Mouse (Mus musculus): ENCODE measurements around the gene A930033H14Rik.

A930033H14Rik gene

DNA sequence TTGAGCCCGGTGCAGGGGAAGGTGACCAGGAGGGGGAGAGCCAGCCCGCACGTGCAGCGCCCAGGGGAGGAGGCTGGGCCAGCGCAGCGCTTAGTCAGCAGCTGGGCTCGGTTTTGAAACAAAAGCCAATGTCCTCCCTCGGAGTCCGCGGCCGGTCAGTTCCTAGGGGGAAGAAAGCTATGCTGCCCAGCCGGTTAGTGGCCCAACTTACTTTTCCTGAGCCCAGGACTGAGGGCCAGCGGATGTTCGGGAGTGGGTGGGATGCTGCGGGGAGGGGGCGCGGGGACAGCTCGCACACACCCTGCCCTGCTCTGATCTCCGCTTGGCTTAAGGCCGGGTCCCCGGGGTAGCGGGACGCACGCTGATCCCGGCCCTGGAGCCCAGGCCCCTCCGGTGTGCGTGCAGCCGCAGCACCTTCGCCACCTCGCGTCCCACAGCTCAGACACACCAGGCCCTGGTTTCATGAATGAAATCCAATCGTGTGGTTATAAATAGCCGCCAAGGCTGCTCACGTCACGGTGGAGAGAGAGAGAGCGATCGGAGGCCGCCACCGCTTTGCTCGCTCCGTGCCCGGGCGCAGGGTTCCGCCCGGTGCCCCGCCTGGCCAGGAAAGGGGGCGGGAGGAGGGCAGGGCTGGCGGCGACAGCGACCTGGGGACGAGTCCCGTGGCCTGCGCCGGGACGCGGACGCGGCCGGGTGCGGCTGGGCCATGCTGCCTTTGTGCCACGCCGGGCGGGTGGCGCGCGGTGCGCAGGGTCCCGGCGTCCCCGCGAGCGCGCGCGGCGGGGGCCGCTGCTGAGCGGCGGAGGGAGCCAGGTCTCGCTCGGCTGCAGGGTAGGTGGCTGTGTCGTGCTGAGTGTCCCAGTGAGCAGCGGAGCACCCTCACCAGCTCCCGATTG is at the start of gene A930033H14Rik:
TSS of gene A930033H14Rik (minus strand) at position 557 of the 899 bp plus-strand sequence.
- peak; percentile 79 for DNase-seq

DNA sequence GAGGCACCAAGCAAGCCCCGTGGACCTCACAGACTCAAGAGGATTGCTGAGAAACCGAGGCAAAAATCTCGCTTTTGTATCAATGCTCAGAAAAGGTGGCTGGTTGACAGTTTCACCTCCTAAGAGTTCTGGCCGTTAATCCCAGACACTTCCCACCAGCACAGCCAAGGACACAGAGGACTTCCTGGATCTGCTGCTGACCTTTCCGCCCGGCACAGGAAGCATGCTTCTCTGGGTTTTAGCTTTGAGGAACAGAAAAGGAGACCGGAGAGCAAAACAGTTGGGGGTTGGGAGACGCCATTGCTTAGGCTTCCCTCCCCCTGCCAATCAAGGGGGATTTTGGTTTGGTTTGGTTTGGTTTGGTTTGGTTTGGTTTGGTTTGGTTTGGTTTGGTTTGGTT is 47.0 kb upstream of the A930033H14Rik start:
- no peak for DNase-seq

- DNase-seq = no peak
Measured at GRCm38 (mm10) chr10:69259161-69259560, 46.3 kb upstream of the A930033H14Rik start.

GRCm38 (mm10) chr10:69258588-69258987 is 45.7 kb upstream of the A930033H14Rik start:
- peak; percentile 52 for DNase-seq

- no peak for DNase-seq
Measured at GRCm38 (mm10) chr10:69257592-69258133, 44.8 kb upstream of the A930033H14Rik start.

DNA sequence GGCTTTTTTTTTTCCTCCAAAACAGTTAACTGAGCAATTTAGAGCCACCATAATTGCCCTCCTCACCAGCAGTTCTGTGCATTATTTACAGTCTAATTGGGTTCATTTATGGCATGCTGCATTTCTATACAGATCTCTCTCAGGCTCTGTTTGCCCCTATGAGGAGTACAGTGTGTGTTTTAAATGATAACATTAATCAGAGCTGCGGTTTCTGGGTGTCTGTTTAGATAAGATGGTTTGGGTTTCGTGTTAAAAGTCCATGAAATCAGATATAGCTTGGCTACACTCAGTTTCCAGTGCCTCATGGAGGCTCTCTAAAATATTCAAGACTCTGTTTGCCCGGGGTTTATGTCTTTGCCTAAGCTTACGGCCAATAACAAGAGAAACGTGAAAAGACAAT is 42.7 kb upstream of the A930033H14Rik start:
- no peak for DNase-seq

DNA sequence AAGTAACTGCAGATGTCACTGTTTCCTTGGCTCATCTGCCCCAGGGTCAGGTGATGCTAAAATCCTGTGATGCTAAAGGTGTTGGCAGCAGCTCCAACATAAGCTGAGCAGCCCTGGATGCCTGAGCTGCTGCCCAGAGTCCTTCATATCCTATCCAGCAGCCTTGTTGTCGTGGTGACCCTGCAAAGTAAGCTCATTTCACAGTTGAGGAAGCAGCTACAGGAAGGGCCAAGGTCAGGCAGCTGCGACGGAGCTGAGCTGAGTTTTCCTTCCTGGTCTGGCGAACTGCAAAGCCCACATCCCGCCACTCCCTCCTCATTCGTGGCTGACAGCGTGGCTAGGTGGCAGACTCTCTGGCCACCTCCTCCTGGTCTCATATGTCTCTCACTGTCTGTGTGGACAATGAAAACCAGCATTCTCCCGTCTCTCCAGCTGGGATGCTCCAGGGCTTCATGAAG is 41.5 kb upstream of the A930033H14Rik start:
- DNase-seq = peak; percentile 96

GRCm38 (mm10) chr10:69253686-69254080 is 40.8 kb upstream of the A930033H14Rik start:
- no peak for DNase-seq

DNA sequence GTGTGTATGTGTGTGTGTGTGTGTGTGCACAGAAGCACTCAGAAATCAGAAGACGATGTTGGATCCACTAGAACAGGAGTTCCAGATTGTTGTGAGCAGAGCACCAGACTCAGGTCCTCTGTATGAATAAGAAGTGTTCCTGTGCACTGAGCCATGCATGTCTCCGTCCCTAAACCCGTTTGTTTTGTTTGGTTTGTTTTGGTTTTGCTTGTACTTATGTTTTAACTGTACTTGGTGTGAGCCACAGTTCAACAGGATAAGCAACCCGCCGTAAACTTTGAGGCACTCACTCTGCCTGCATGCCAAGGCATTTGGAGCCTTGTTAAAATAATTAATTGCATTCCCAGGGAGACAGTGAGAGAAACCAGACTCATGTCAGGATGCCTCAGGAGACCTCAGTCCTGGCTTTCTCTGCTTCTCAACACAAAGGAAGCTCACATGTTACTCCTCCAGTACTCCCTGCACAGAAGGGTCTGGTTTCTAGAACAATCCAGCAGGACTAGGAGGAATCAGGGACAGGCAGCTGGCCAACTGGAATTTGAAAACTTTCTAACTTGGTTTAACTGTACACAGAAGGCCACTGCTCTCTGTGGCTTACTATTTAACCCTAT is 40.3 kb upstream of the A930033H14Rik start:
- peak; percentile 79 for DNase-seq

- no peak for DNase-seq
Measured at GRCm38 (mm10) chr10:69252112-69253074, 39.5 kb upstream of the A930033H14Rik start.

GRCm38 (mm10) chr10:69251254-69251653 is 38.4 kb upstream of the A930033H14Rik start:
- DNase-seq = no peak

DNA sequence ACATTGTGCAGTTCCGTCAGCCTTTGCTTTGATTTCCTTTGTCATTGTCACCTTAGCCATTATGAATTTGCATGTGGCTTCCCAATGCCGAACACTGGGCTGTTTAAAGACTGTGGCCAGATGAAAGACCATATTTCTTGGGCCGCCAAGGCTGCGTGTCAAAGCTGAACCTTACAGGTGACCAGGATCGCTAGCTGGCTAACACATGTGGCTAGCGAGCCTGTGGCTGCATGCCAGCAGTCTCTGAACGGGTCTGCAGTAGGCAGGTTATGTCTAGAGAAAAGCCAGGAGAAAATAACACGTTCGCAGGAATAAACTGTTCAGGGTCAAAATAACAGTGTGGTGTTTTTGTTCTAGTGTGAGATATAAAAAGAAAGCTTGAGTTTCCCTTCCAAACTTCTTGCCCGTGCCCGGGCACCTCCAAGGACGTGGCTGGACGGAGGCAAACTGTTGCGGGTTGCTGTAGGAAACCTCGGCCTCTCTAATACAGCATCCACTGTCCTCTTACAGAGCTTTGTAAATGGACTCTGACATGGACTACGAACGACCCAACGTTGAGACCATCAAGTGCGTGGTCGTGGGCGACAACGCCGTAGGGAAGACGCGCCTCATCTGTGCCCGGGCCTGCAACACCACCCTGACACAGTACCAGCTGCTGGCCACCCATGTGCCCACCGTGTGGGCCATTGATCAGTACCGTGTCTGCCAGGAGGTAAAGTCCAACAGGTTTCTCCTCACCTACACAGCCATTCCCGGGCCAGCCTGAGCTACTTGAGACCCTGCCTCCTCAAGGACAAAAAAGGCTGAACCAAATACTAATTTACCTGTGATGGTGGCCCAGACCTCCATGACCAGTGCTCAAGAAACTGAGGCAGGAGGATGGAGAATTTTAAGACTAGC is 35.6 kb upstream of the A930033H14Rik start:
- peak; percentile 55 for DNase-seq

GRCm38 (mm10) chr10:69247311-69248033 is 34.6 kb upstream of the A930033H14Rik start:
- no peak for DNase-seq

- no peak for DNase-seq
Measured at GRCm38 (mm10) chr10:69246762-69247161, 33.9 kb upstream of the A930033H14Rik start.

DNA sequence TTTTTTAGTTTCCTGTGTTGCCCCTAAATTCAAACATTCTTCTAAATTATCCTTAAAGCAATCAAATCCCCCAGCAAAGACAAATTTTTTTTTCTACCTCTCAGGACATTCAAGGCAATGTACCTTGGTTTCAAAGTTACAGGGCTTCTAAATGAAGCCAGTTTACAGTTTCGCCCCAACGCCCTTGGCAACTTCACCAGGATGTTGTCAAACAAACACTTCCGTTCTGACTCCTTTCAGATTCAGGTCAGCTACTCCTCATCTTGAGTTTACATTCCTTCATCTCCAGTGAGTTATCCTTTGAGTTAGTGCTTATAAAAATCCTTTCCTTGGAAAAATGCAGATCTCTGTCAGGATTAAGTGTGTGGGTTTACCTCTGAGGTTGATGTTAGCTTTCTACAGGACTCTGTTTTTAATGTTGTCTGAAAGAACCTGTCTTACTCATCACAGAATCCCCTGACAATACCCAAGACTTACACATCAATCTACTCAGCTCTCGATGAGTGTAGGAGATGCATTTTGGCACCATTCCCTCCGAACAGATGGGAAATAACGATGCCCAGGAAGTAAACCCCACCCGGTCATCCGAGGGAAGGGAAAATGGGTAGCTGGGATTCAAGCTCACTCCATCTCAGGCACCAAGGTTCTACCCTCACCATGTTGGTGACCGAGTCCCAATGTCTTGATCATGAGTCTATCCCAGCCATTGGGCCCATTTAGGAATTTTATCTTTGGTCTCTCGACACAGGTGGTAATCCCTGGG is 33.2 kb upstream of the A930033H14Rik start:
- DNase-seq = no peak

DNA sequence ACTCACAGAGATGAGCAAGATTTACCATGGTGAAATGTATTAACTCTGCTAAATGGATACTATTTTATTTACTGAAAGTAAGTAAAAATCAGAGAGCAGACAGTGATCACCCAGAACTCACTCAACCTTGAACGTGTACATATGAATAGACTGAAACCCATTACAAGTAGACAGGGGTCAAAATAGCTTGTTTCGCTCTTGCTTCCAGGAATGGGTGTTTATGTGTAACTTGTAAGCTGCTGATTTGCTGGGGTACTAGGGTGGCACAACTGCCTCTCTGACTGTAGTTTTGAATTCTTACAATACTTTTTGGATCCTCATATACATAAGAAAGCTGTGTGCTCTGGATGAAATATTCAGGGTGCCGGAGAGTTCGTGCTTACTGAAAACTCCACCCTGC is 32.3 kb upstream of the A930033H14Rik start:
- DNase-seq = no peak

- DNase-seq = no peak
Measured at GRCm38 (mm10) chr10:69240530-69240929, 27.6 kb upstream of the A930033H14Rik start.

DNA sequence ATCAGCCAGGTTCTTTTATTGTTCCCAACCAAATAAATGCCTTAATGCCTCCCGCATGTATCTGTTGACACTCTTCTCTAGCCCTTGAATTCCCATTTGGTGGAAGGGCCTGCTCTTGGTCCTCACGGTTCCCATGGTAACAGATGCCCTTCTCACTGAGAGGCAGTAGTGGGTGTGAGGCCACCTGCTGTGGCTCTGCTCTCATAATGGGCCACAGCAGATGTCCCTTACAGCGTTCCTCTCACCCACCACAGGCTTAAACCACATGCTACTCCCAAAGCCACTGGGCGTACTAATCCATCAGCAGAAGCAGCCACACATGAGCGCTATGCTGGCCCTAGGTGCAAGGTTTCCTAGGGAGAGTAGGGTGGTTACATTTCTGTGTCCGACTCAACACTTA is 25.4 kb upstream of the A930033H14Rik start:
- no peak for DNase-seq

GRCm38 (mm10) chr10:69237781-69238180 is 24.9 kb upstream of the A930033H14Rik start:
- no peak for DNase-seq

DNA sequence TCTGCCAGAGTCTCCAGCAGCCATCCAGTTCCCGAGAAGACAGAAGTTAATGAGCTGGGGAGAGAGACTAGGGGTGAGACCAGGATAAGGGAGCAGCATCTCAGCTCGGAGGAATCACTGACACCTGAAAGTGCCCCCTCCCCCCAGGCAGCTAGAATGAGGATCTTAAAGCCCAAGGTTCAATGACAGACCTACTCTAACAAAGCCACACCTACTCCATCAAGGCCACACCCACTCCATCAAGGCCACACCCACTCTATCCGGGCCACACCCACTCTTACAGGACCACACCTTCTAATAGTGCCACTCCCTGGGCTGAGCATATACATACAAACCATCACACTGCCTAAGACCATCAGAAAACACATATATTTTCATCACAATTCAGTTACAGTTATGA is 24.3 kb upstream of the A930033H14Rik start:
- DNase-seq = no peak
